18 mouse cellular contexts compared by ENCODE assay signal in genomic region chr2:84495108-84495507, GRCm38 (mm10). TPM values are rescaled to one million over a fixed set of nuclear protein-coding genes. Genes with fewer than 3 reads are reported as not detected.
DNase-seq lines count a peak whose midpoint lies in the region; TF ChIP-seq lines count a peak whose summit lies in the region.
"Had no signal": no experiment of that assay in that cellular context is flagged by ENCODE, and none has a peak within 500 bp of the region (broad histone marks: within the 10 kb centered on the region; RNA-seq: fewer than 3 reads in every experiment).

No protein-coding gene starts in this region.

- DNase-seq in heart, adult 11 months, result peak; percentile 31
- no peak for DNase-seq in heart, adult 2 months
- no peak for DNase-seq in neural tube, embryonic 10.5 days (ENCODE audit: extremely low spot score, low spot score)
- DNase-seq: adrenal gland, adult 2 months; adrenal gland, adult 8-10 months; adrenal gland, postnatal 10 days; adrenal gland, postnatal 14 days; adrenal gland, postnatal 25 days; adrenal gland, postnatal 36 days; B cell, adult 2 months; cerebellum, adult 11 months; cerebellum, adult 11-12 months; cerebellum, adult 18-20 months; cerebellum, adult 2 months had no signal

- H3K4me1 ChIP-seq in heart, adult 2 months (ENCODE audit: control insufficient read depth, insufficient read depth, low read length), result no peaks in the 10 kb centered on the region

- no peak for TF ChIP-seq EP300 in heart, adult 2 months (IDR thresholded peaks at IDR 0.05; ENCODE audit: insufficient read depth, low read depth, low read length)

- no peak for TF ChIP-seq CTCF in heart, adult 2 months (IDR thresholded peaks at IDR 0.05)
- TF ChIP-seq CTCF in C2C12 (IDR thresholded peaks at IDR 0.05; ENCODE audit: control insufficient read depth, insufficient read depth, insufficient read length), result no peak

- no peak overlapping the region for H3K27ac ChIP-seq in heart, adult 2 months

- H3K9ac ChIP-seq in heart, adult 2 months (ENCODE audit: low read depth, low read length), result no peak overlapping the region

- H3K79me3 ChIP-seq in C2C12 (ENCODE audit: low read depth), result no peaks in the 10 kb centered on the region

- H3K79me2 ChIP-seq in heart, adult 2 months (replicated peaks; ENCODE audit: control insufficient read depth, insufficient read depth, low read length), result no peaks in the 10 kb centered on the region
- H3K79me2 ChIP-seq in C2C12 (ENCODE audit: control insufficient read depth, insufficient read depth), result no peaks in the 10 kb centered on the region

- H3K4me3 ChIP-seq in heart, adult 2 months, result no peak overlapping the region
- H3K4me3 ChIP-seq in C2C12 (ENCODE audit: insufficient read depth, poor library complexity, severe bottlenecking), result no peak overlapping the region

- WGBS in heart, adult 2 months, result 85% methylated on average over 3 of the region's 3 CpGs

- H3ac ChIP-seq in C2C12 (ENCODE audit: control insufficient read depth, insufficient read length, low read depth), result no peak overlapping the region

- intact Hi-C loops in heart, adult 2 months (cut with DNase I), result no loop called here

- TF ChIP-seq POLR2A in heart, adult 2 months (IDR thresholded peaks at IDR 0.05; ENCODE audit: insufficient read depth, low read depth, low read length), result no peak

- no peaks in the 10 kb centered on the region for H3K36me3 ChIP-seq in heart, adult 2 months (ENCODE audit: control insufficient read depth, insufficient read depth, low read length)
- no peaks in the 10 kb centered on the region for H3K36me3 ChIP-seq in C2C12 (ENCODE audit: control insufficient read depth, insufficient read depth)
- H3K36me3 ChIP-seq: G1E had no signal

- H3K27me3 ChIP-seq in heart, adult 2 months (ENCODE audit: control insufficient read depth, insufficient read depth, low read length), result no peaks in the 10 kb centered on the region
- no peaks in the 10 kb centered on the region for H3K27me3 ChIP-seq in C2C12 (ENCODE audit: control insufficient read depth, insufficient read depth, insufficient read length)
- H3K27me3 ChIP-seq: CH12.LX, Patski had no signal

TF ChIP-seq in C2C12, 6 proteins besides CTCF, POLR2A, EP300 and RAD21:
- peak; percentile 66 for TF ChIP-seq MYOD1 (IDR thresholded peaks at IDR 0.05; ENCODE audit: control insufficient read depth, insufficient read length, low read depth)
- no peak for TF ChIP-seq CEBPB (IDR thresholded peaks at IDR 0.05; ENCODE audit: low read depth)

RNA-seq across cellular contexts. Expression of gene Tfpi, which starts 18.5 kb away (rescaled TPM):
- 10 to 100 TPM; 54.1 to 56.9 TPM for total RNA-seq in heart, adult 2 months (2021)
- 19.9 and 56.8 TPM in 2 replicates for polyA plus RNA-seq in heart, adult 2 months (2012; rRNA removed)
- 7.6 TPM for polyA plus RNA-seq in C2C12 (2012; fragmentation: generic; extraction: Trizol)
